Mouse (Mus musculus): ENCODE data around the gene Vcl.

GRCm38 (mm10) chr14:20956021-20956420 is 26.8 kb downstream of the Vcl start:
- TF ChIP-seq CTCF (IDR thresholded peaks at IDR 0.05; ENCODE audit: borderline replicate concordance, insufficient read depth, low read length) (no peak), POLR2A (IDR thresholded peaks at IDR 0.05; ENCODE audit: low read depth, low read length) (no peak)

Data from embryonic fibroblast, embryonic 13.5 days (primary cell).